Mouse (Mus musculus) lung, postnatal 0 days (tissue): ENCODE data around the gene Slc22a4.

Experiments
- CTCF ChIP-seq: IDR thresholded peaks from 2 replicates; pipeline ENCODE4 v1.5.1; 2016; ENCODE audit warnings: antibody characterized with exemption, mild to moderate bottlenecking
- EP300 ChIP-seq: IDR thresholded peaks from 2 replicates; pipeline ENCODE4 v1.6.1; 2016; ENCODE audit warnings: antibody characterized with exemption, mild to moderate bottlenecking, control low read depth

DNA sequence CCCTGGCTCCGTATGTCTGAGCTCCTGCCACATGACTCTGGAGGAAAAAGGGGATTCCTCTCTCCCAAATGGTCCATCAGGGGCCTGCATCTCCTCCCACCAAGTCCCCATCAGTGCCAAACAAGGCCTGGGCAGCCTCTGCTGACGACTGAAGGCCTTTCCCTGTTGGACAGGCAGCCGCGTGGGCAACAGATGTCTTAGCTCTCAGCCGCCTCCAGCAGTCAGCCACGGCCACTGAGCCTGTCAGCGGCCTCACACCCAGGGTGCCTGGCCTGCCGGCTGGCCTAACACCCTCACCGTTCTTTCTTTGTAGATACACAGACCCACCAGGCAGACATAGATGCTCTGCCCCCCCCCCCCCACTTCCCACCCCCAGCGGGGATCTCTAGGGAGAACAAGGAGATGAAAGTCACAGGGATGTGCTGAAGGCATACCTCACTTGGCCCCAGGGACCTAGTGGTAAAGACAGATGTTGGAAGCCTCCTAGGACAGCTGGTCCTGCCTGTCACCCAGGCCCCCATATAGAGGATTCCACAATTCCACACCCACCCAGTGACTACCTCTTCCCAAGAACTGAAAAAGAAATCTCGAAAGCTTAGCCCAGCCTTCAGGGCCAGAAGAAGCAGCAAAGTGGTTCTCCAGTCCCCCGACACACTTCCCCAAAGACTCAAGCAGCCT, 39.6 kb upstream of the Slc22a4 start:
- no peak for TF ChIP-seq CTCF
- no peak for TF ChIP-seq EP300
